ENCODE assay signal across 7 mouse cellular contexts in genomic region chr11:98035977-98036377, GRCm38 (mm10). TPM values are rescaled to one million over a fixed set of nuclear protein-coding genes. Genes with fewer than 3 reads are reported as not detected.
A peak's percentile ranks its signal among the peaks of the same experiment; 100 is the strongest.
DNase-seq lines count a peak whose midpoint lies in the region; ATAC-seq and TF ChIP-seq lines count a peak whose summit lies in the region.

No protein-coding gene starts in this region.

- peak overlapping the region; percentile 20; the same call in 1 of the 2 replicates for H3K9ac ChIP-seq in heart, embryonic 15.5 days
- no peak overlapping the region for H3K9ac ChIP-seq in liver, embryonic 11.5 days (ENCODE audit: low read depth, low read length)
- H3K9ac ChIP-seq in neural tube, embryonic 13.5 days: peak overlapping the region; percentile 69

- no peaks in the 10 kb centered on the region for H3K9me3 ChIP-seq in E14TG2a.4 (ENCODE audit: low read length)
- no peaks in the 10 kb centered on the region for H3K9me3 ChIP-seq in heart, embryonic 15.5 days (replicated peaks)
- H3K9me3 ChIP-seq in liver, embryonic 11.5 days (ENCODE audit: control insufficient read depth, low read length): no peaks in the 10 kb centered on the region
- H3K9me3 ChIP-seq in neural tube, embryonic 13.5 days: no peaks in the 10 kb centered on the region

- peaks cover 27% of the 10 kb centered on the region for H3K27me3 ChIP-seq in E14TG2a.4 (ENCODE audit: insufficient read depth, low read length)
- H3K27me3 ChIP-seq in heart, embryonic 15.5 days: peaks cover 17% of the 10 kb centered on the region
- H3K27me3 ChIP-seq in liver, embryonic 11.5 days (replicated peaks; ENCODE audit: control insufficient read depth, insufficient read depth, low read length): peaks cover 34% of the 10 kb centered on the region
- peaks cover 16% of the 10 kb centered on the region; the same call in 1 of the 2 replicates for H3K27me3 ChIP-seq in neural tube, embryonic 13.5 days

- peak overlapping the region; percentile 37; the same call in 1 of the 2 replicates for H3K27ac ChIP-seq in cortical plate, adult 2 months (ENCODE audit: insufficient read depth, low read length)
- H3K27ac ChIP-seq in heart, embryonic 15.5 days: peak overlapping the region; percentile 24; the same call in 1 of the 2 replicates
- no peak overlapping the region for H3K27ac ChIP-seq in liver, embryonic 11.5 days (ENCODE audit: low read depth, low read length)
- peak overlapping the region; percentile 77 for H3K27ac ChIP-seq in neural tube, embryonic 13.5 days (replicated peaks)

- peaks cover 34% of the 10 kb centered on the region for H3K36me3 ChIP-seq in E14TG2a.4 (ENCODE audit: insufficient read depth, low read length)
- peaks cover 3% of the 10 kb centered on the region; the same call in 1 of the 2 replicates for H3K36me3 ChIP-seq in heart, embryonic 15.5 days
- H3K36me3 ChIP-seq in liver, embryonic 11.5 days (ENCODE audit: control insufficient read depth, insufficient read depth, low read length): no peaks in the 10 kb centered on the region
- peaks cover 28% of the 10 kb centered on the region for H3K36me3 ChIP-seq in neural tube, embryonic 13.5 days

- peak; percentile 90 for DNase-seq in Muller cell, postnatal 12 days (ENCODE audit: inconsistent ontology term)
- no peak for DNase-seq in liver, embryonic 11.5 days (ENCODE audit: low spot score)
- no peak for DNase-seq in thymus, postnatal 25 days

- H3K4me3 ChIP-seq in E14TG2a.4 (replicated peaks; ENCODE audit: low read length): peak overlapping the region; percentile 75
- peak overlapping the region; percentile 15 for H3K4me3 ChIP-seq in cortical plate, adult 2 months (ENCODE audit: insufficient read depth, low read length)
- H3K4me3 ChIP-seq in heart, embryonic 15.5 days: peak overlapping the region; percentile 39
- H3K4me3 ChIP-seq in liver, embryonic 11.5 days (ENCODE audit: low read depth, low read length): peak overlapping the region; percentile 43
- peak overlapping the region; percentile 33 for H3K4me3 ChIP-seq in neural tube, embryonic 13.5 days

- peak; percentile 71 for ATAC-seq in heart, embryonic 15.5 days (replicated peaks; ENCODE audit: insufficient number of reproducible peaks, insufficient read depth, low FRiP score, low read depth)
- ATAC-seq in liver, embryonic 11.5 days (replicated peaks; ENCODE audit: low FRiP score): no peak
- ATAC-seq in neural tube, embryonic 13.5 days (ENCODE audit: low read depth): peak; percentile 38; the same call in 1 of the 2 replicates

- no peak for TF ChIP-seq CTCF in E14TG2a.4 (conservative IDR thresholded peaks at IDR 0.05; ENCODE audit: low read length)
- TF ChIP-seq CTCF in cortical plate, adult 2 months (IDR thresholded peaks at IDR 0.05; ENCODE audit: extremely low read depth, insufficient read depth, low read length): no peak

- no peak for TF ChIP-seq POLR2A in cortical plate, adult 2 months (IDR thresholded peaks at IDR 0.05; ENCODE audit: extremely low read depth, insufficient read depth, low read length)

- H3K4me1 ChIP-seq in E14TG2a.4 (replicated peaks; ENCODE audit: low read depth, low read length): peaks cover 71% of the 10 kb centered on the region
- H3K4me1 ChIP-seq in cortical plate, adult 2 months (ENCODE audit: control insufficient read depth, insufficient read depth, low read length): peaks cover 1% of the 10 kb centered on the region
- H3K4me1 ChIP-seq in heart, embryonic 15.5 days (replicated peaks): peaks cover 15% of the 10 kb centered on the region
- H3K4me1 ChIP-seq in liver, embryonic 11.5 days (replicated peaks; ENCODE audit: control insufficient read depth, insufficient read depth, low read length): peaks cover 6% of the 10 kb centered on the region
- H3K4me1 ChIP-seq in neural tube, embryonic 13.5 days (replicated peaks): peaks cover 28% of the 10 kb centered on the region

- 0% methylated on average over 26 of the region's 27 CpGs for WGBS in heart, embryonic 15.5 days
- 2% methylated on average over 25 of the region's 27 CpGs for WGBS in liver, embryonic 11.5 days
- WGBS in neural tube, embryonic 13.5 days: under 1% methylated on average over 26 of the region's 27 CpGs

- H3K4me2 ChIP-seq in heart, embryonic 15.5 days: peak overlapping the region; percentile 70
- peak overlapping the region; percentile 74 for H3K4me2 ChIP-seq in liver, embryonic 11.5 days
- peak overlapping the region; percentile 70 for H3K4me2 ChIP-seq in neural tube, embryonic 13.5 days

RNA-seq across cellular contexts. Expression of gene Rpl19, which starts 9.5 kb away (rescaled TPM):
- polyA plus RNA-seq in cortical plate, adult 2 months (2012; rRNA removed): 880 and 901 TPM in 2 replicates
- polyA plus RNA-seq in heart, embryonic 15.5 days (2015; fragmentation: Nextera tagmentation; extraction: Ambion mirVana): 601 and 668 TPM in 2 replicates
- 1,333 and 1,422 TPM in 2 replicates for polyA plus RNA-seq in liver, embryonic 11.5 days (2014; fragmentation: Nextera tagmentation; extraction: Ambion mirVana)
- polyA plus RNA-seq in neural tube, embryonic 13.5 days (2015; fragmentation: Nextera tagmentation; extraction: Ambion mirVana): 660 and 722 TPM in 2 replicates

RNA-seq across cellular contexts. Expression of gene Cacnb1, which starts 13.1 kb away (rescaled TPM):
- 114 and 117 TPM in 2 replicates for polyA plus RNA-seq in cortical plate, adult 2 months (2012; rRNA removed)
- 5.8 and 8.5 TPM in 2 replicates for polyA plus RNA-seq in heart, embryonic 15.5 days (2015; fragmentation: Nextera tagmentation; extraction: Ambion mirVana)
- 2.1 and 2.2 TPM in 2 replicates for polyA plus RNA-seq in liver, embryonic 11.5 days (2014; fragmentation: Nextera tagmentation; extraction: Ambion mirVana)
- 50.0 and 52.1 TPM in 2 replicates for polyA plus RNA-seq in neural tube, embryonic 13.5 days (2015; fragmentation: Nextera tagmentation; extraction: Ambion mirVana)

RNA-seq across cellular contexts. Expression of gene Stac2, which starts 17.3 kb away (rescaled TPM):
- polyA plus RNA-seq in cortical plate, adult 2 months (2012; rRNA removed): 49.7 and 51.6 TPM in 2 replicates
- polyA plus RNA-seq in heart, embryonic 15.5 days (2015; fragmentation: Nextera tagmentation; extraction: Ambion mirVana): 0.78 and 1.0 TPM in 2 replicates
- 0.22 and 0.43 TPM in 2 replicates for polyA plus RNA-seq in liver, embryonic 11.5 days (2014; fragmentation: Nextera tagmentation; extraction: Ambion mirVana)
- polyA plus RNA-seq in neural tube, embryonic 13.5 days (2015; fragmentation: Nextera tagmentation; extraction: Ambion mirVana): 12.5 and 13.9 TPM in 2 replicates

RNA-seq across cellular contexts. Expression of gene Arl5c, which starts 40.0 kb away (rescaled TPM):
- polyA plus RNA-seq in cortical plate, adult 2 months (2012; rRNA removed): 2.2 and 2.6 TPM in 2 replicates
- 3.8 and 6.9 TPM in 2 replicates for polyA plus RNA-seq in heart, embryonic 15.5 days (2015; fragmentation: Nextera tagmentation; extraction: Ambion mirVana)
- 24.0 and 31.2 TPM in 2 replicates for polyA plus RNA-seq in liver, embryonic 11.5 days (2014; fragmentation: Nextera tagmentation; extraction: Ambion mirVana)
- 5.9 and 8.4 TPM in 2 replicates for polyA plus RNA-seq in neural tube, embryonic 13.5 days (2015; fragmentation: Nextera tagmentation; extraction: Ambion mirVana)

RNA-seq across cellular contexts. Expression of gene Plxdc1, which starts 49.7 kb away (rescaled TPM):
- polyA plus RNA-seq in cortical plate, adult 2 months (2012; rRNA removed): 28.6 and 29.2 TPM in 2 replicates
- polyA plus RNA-seq in heart, embryonic 15.5 days (2015; fragmentation: Nextera tagmentation; extraction: Ambion mirVana): 0.88 and 2.2 TPM in 2 replicates
- polyA plus RNA-seq in liver, embryonic 11.5 days (2014; fragmentation: Nextera tagmentation; extraction: Ambion mirVana): 0.47 and 0.77 TPM in 2 replicates
- polyA plus RNA-seq in neural tube, embryonic 13.5 days (2015; fragmentation: Nextera tagmentation; extraction: Ambion mirVana): 0.71 and 0.74 TPM in 2 replicates

Comparison
In these comparisons a context has a peak if more than half of its experiments do, and no peak if none do; other contexts are left out.
1. H3K4me3 ChIP-seq: peak in every context shown above with its lines; median percentile 75 in E14TG2a.4; 43 in liver, embryonic 11.5 days; 39 in heart, embryonic 15.5 days; 33 in neural tube, embryonic 13.5 days; 15 in cortical plate, adult 2 months.